Mouse (Mus musculus) heart, postnatal 0 days (tissue): Measurements from ENCODE around the gene Plekhh2.

ENCODE experiments used
- CTCF ChIP-seq: IDR thresholded peaks from 2 replicates; pipeline ENCODE4 v1.5.1; 2016; ENCODE audit warnings: antibody characterized with exemption, control low read depth, low read depth
- EP300 ChIP-seq: IDR thresholded peaks from 2 replicates; pipeline ENCODE4 v1.6.1; 2016; ENCODE audit warnings: antibody characterized with exemption, low read depth

- TF ChIP-seq CTCF = no peak
- TF ChIP-seq EP300 = no peak
Measured at GRCm38 (mm10) chr17:84565762-84566161, 54.1 kb downstream of the Plekhh2 start.
